Mouse (Mus musculus) limb, embryonic 11.5 days (tissue): Measurements from ENCODE around the gene Src. TPM values are rescaled to one million over a fixed set of nuclear protein-coding genes. Genes with fewer than 3 reads are reported as not detected.

Experiments
- ATAC-seq: fragments of 200-750 bp; cut with Nextera tagmentation; 2 replicates; pipeline ENCODE4 v1.8.0; 2017; ENCODE audit warnings: low read depth; ENCODE audit not compliant: insufficient number of reproducible peaks, low FRiP score, low TSS enrichment
- DNase-seq: peaks from one replicate; pipeline ENCODE4 v3.0.0-alpha.2; 2015; ENCODE audit warnings: low spot score
- H3K27ac ChIP-seq: fragments of 300-500 bp; sonication (generic); replicated peaks from 2 replicates; pipeline ENCODE4 v1.5.1; 2014; ENCODE audit warnings: low read depth, mild to moderate bottlenecking, low read length
- H3K27me3 ChIP-seq: fragments of 300-500 bp; sonication (generic); 2 replicates; pipeline ENCODE4 v1.6.1; 2014; ENCODE audit warnings: mild to moderate bottlenecking, low read length, mixed read lengths; ENCODE audit not compliant: control insufficient read depth, insufficient read depth
- H3K36me3 ChIP-seq: fragments of 300-500 bp; sonication (generic); 2 replicates; pipeline ENCODE4 v1.6.1; 2014; ENCODE audit warnings: mild to moderate bottlenecking, low read length, moderate library complexity, mixed read lengths; ENCODE audit not compliant: control insufficient read depth, insufficient read depth
- H3K4me1 ChIP-seq: fragments of 300-500 bp; sonication (generic); 2 replicates; pipeline ENCODE4 v1.6.1; 2014; ENCODE audit warnings: low read length, mixed read lengths; ENCODE audit not compliant: control insufficient read depth, insufficient read depth
- H3K4me2 ChIP-seq: fragments of 300-500 bp; sonication (generic); 2 replicates; pipeline ENCODE4 v1.6.1; 2014; ENCODE audit warnings: low read depth, mild to moderate bottlenecking, moderate library complexity; ENCODE audit not compliant: severe bottlenecking
- H3K4me3 ChIP-seq: fragments of 300-500 bp; sonication (generic); 2 replicates; pipeline ENCODE4 v1.5.1; 2014; ENCODE audit warnings: low read depth, low read length
- H3K9ac ChIP-seq: fragments of 300-500 bp; sonication (generic); 2 replicates; pipeline ENCODE4 v1.6.1; 2014; ENCODE audit warnings: mild to moderate bottlenecking, low read length
- H3K9me3 ChIP-seq: fragments of 300-500 bp; sonication (generic); 2 replicates; pipeline ENCODE4 v1.6.1; 2016; ENCODE audit warnings: low read length; ENCODE audit not compliant: control insufficient read depth
- WGBS: fragments of 180-500 bp; shearing (Covaris S2); extraction: QIAGEN DNeasy Blood & Tissue Kit; methylation state at CpG from one replicate; pipeline ENCODE4 v1.1.7; 2014; 5-methylcytosine and 5-hydroxymethylcytosine counted together
- polyA plus RNA-seq: library from polyadenylated mRNA; unstranded; fragments of >200 nt; fragmentation: Nextera tagmentation; extraction: Ambion mirVana; gene quantifications from 2 replicates; pipeline ENCODE4 v1.2.1, GENCODE M21; 2014

The Src gene
- polyA plus RNA-seq, 1 experiment from 2014 or later = 18.5 TPM

DNA sequence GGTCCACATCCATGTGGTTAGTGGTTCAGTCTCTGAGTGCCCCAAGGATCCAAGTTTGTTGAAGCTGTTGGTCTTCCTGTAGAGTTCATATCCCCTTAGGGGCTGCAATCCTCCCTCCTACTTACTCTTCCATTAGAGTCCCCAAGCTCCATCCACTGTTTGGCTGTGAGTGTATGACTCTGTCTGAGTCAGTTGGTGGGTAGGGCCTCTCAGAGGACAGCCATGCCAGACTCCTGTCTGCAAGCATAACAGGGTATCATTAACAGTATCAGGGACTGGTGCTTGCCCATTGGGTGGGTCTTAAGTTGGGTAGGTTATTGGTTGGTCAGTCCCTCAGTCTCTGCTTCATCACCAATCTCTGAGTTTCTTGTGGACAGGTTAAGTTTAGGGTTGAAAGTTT, 1.3 kb downstream of the Src start:
- H3K27ac ChIP-seq = no peak overlapping the region
- H3K4me2 ChIP-seq = no peak overlapping the region
- H3K9me3 ChIP-seq = no peaks in the 10 kb centered on the region
- H3K4me1 ChIP-seq = peaks cover 17% of the 10 kb centered on the region
- H3K27me3 ChIP-seq = no peaks in the 10 kb centered on the region
- DNase-seq (no peak), ATAC-seq (no peak)
- H3K9ac ChIP-seq = no peak overlapping the region
- no peak overlapping the region for H3K4me3 ChIP-seq
- no peaks in the 10 kb centered on the region for H3K36me3 ChIP-seq

DNA sequence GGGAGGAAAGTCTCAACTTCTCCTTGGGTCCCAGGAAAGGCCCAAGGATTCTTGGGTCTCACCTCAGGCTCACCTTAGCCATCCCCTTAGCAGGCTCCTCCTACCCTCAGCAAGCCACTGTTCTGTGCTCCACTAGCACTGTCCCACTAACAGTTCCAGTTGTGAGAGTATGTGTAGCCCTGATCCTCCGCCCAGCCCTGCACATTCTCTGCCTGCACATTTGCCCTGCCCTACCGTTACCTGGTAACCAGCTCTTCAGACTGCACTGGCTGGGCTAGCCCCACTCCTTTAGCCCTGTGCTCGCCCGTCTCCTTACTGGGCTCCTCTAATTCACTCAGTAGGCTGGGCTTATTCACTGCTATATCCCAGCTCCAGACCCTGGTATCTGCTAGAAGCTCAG, 2.2 kb downstream of the Src start:
- no peak overlapping the region for H3K27ac ChIP-seq
- no peak overlapping the region for H3K4me3 ChIP-seq
- peaks cover 20% of the 10 kb centered on the region for H3K4me1 ChIP-seq
- H3K36me3 ChIP-seq = no peaks in the 10 kb centered on the region
- WGBS = 95% methylated on average over 4 of the region's 4 CpGs
- no peak overlapping the region for H3K9ac ChIP-seq
- ATAC-seq (no peak), DNase-seq (no peak)
- H3K27me3 ChIP-seq = no peaks in the 10 kb centered on the region
- no peak overlapping the region for H3K4me2 ChIP-seq
- no peaks in the 10 kb centered on the region for H3K9me3 ChIP-seq

DNA sequence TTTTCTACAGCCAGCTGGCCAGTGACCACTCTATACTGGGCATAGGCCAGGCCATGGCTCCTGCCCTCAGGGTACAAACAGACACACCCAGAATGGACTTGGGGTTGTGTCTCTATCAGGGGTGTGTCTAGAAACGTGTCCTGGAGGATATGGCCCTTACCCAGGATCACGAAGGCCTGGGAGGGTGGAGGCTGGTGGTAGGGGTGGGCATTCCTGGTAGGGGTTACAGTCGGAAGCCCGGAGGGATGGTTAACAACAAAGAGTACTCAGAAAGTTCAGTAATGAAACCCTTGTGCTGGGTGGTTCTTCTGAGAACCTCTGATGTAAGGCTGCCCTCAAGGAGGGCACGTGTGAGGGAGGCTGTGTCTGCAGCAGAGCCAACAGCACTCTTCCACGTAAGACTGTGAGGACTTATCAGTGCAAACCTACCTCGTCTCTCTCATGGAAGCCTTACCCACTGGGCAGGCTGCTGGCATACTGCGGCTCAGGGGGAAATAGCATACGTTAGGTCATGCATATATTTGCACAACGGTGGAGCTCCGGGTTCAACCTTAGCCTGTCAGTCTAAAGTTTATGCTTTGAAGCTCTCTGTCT, 3.9 kb downstream of the Src start:
- no peak overlapping the region for H3K4me2 ChIP-seq
- peaks cover 22% of the 10 kb centered on the region for H3K4me1 ChIP-seq
- no peak overlapping the region for H3K4me3 ChIP-seq
- 77% methylated on average over 11 of the region's 11 CpGs for WGBS
- no peak for ATAC-seq
- no peak overlapping the region for H3K9ac ChIP-seq
- no peaks in the 10 kb centered on the region for H3K36me3 ChIP-seq
- H3K27me3 ChIP-seq = no peaks in the 10 kb centered on the region
- no peaks in the 10 kb centered on the region for H3K9me3 ChIP-seq
- no peak for DNase-seq
- no peak overlapping the region; the same call in 1 of the 2 replicates for H3K27ac ChIP-seq

DNA sequence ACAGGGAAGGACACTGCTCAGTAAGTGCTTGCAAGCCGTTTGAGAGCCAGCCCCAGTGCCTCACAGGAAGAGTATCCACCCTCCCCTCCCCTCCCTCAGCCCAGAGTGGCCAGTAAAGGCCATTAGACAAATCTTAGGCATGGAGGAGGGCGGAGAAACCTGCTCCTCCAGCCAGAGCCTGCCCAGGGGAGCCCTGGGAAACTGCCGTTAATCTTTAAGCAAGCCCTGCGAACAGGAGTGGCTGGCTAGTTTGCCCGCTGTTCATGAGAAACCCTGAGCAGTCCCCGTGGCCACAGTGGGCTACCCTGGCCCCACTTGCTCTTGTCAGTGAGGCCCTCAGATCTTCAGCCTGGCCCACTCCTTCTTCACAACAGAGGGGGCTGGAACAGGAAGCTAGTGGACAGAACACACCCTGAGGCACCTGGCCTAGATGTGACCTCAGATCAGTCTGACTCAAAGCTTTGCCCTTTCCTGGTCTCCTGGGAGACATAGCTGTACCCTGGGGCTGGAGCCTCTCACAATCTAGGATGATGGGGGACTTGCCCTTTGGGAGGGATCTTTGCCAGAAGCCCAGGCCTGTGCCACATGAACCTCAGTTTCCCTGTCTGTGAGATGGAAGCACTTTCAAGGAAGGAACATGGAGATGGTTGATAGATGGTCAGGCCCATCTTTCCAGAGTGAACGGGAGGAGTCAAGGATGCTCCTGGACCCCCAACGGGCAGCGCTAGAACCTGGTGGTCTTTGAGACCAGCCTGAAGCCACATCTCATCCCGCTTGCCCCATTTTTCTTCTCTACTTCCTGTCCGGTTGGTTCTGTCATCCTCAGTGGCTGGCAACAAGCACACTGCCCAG, 4.8 kb downstream of the Src start:
- peak overlapping the region; percentile 64; the same call in 1 of the 2 replicates for H3K4me2 ChIP-seq
- no peaks in the 10 kb centered on the region for H3K27me3 ChIP-seq
- ATAC-seq (0 out of 2 replicates have a peak, but pooled peaks have one; percentile 27), DNase-seq (peak; percentile 71)
- peak overlapping the region; percentile 76; the same call in 1 of the 2 replicates for H3K4me3 ChIP-seq
- peaks cover 21% of the 10 kb centered on the region for H3K4me1 ChIP-seq
- H3K36me3 ChIP-seq = no peaks in the 10 kb centered on the region
- 38% methylated on average over 11 of the region's 11 CpGs for WGBS
- H3K9ac ChIP-seq = no peak overlapping the region
- H3K27ac ChIP-seq = peak overlapping the region; percentile 95; the same call in 1 of the 2 replicates
- no peaks in the 10 kb centered on the region for H3K9me3 ChIP-seq

DNA sequence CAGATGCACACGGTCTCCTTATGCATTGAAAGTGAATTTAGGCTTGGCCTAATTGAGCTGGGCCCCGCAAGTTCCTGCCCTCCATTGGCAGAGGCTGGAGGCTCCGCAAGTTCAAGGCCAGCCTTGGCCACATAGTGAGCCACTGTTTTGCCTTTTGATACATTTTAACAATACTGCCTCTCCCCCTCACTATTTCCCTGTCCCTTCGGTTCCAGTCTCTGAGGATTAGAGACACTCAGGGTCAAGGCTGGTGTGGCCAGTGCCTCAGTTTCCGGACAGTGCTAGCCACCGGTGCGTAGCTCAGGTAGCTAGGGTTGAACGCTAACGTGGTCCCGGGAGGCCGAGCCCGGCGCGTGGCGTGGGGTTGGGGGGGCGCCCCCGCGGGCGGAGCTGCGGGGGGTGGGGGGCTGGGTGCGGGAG, 5.5 kb downstream of the Src start:
- Histone ChIP-seq H3K27me3 (no peaks in the 10 kb centered on the region), H3K4me3 (peak overlapping the region; percentile 76), H3K9ac (peak overlapping the region; percentile 99), H3K4me2 (peak overlapping the region; percentile 64), H3K4me1 (peaks cover 14% of the 10 kb centered on the region), H3K36me3 (no peaks in the 10 kb centered on the region), H3K9me3 (no peaks in the 10 kb centered on the region), H3K27ac (peak overlapping the region; percentile 95)
- 11% methylated on average over 19 of the region's 21 CpGs for WGBS
- ATAC-seq = no peak
- DNase-seq = peak; percentile 55

DNA sequence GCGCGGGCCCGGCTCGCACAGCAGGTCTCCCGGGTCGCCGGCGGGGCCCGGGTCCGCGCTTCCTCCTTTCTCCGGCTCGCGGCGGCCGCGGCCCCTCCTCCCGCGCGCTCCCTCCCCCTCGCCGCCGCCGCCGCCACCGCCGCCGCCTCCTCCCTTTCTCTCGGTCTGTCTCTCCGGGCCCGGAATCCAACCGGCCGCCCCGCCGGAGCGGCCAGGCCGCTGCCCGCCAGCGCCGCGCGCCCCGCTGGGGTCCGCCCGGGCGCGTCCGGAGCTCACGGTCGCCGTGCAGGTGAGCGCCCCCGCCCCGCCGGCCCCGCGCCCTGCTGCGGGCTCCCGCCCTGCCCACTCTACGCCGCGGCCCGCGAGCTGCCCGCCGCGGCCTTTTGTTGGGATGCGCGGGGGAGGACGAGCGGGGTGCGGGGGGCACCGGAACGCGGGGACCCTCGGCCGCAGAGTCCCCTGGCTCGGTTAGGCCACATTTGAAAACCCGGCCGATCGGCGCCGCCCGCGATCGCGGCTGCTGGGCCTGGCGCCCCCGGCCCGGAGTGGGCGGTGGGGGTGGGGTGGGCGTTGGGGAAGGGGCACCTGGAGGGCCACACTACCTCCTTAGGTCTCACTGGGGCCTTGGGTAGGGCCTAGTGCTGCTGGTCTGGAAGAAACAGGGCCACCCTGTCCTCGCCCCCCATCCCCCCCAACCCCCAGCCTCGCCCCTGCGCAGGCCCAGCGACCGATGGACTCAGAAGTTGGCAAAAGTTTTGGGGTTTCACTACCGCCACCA, 6.1 kb downstream of the Src start:
- peak overlapping the region; percentile 76 for H3K4me3 ChIP-seq

DNA sequence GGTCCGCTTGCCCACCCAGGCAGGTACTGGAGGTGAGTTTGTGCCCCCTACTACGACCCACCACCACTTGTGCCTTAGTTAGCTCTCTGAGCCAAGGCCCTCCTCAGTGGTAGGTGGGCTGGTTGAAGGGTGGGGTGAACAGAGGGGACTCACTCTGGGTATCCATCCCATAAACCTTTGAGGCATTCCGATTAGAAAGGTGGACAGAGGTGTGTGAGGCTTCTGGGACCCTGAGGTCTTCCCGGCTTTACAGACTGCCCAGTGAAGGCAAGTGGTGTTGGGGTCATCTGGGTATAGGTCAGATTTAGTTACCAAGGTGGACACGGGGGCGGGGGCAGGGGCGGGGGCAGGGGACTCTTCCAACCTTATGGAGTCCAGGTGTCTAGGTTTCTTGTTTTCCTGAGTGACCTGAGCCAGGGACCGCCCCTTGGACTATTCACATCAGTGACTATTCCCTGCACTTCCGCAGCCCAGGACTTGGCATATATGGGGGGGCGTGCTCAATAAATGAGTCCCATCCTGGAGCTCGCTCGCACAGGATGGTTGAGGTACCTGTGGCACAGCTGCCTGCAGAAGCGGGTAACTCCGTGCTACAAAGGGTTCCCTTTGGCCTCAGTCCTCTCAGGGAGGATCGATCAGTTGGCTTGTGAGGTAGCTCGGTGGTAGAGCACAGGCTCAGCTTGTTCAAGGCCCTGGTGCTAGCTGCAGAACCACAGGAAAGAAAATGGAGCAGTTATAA, 6.8 kb downstream of the Src start:
- no peaks in the 10 kb centered on the region for H3K36me3 ChIP-seq
- H3K27me3 ChIP-seq = no peaks in the 10 kb centered on the region
- no peaks in the 10 kb centered on the region for H3K9me3 ChIP-seq
- 65% methylated on average over 16 of the region's 16 CpGs for WGBS
- no peak for ATAC-seq
- peak overlapping the region; percentile 99 for H3K9ac ChIP-seq
- H3K4me1 ChIP-seq = peaks cover 12% of the 10 kb centered on the region
- H3K27ac ChIP-seq = peak overlapping the region; percentile 95
- peak overlapping the region; percentile 76 for H3K4me3 ChIP-seq
- H3K4me2 ChIP-seq = peak overlapping the region; percentile 64
- DNase-seq = peak; percentile 32

More for the DNA sequence above, 6.1 kb downstream of the Src start:
- Histone ChIP-seq H3K36me3 (no peaks in the 10 kb centered on the region), H3K9me3 (no peaks in the 10 kb centered on the region), H3K9ac (peak overlapping the region; percentile 99), H3K4me2 (peak overlapping the region; percentile 64), H3K27me3 (no peaks in the 10 kb centered on the region), H3K4me1 (peaks cover 12% of the 10 kb centered on the region), H3K27ac (peak overlapping the region; percentile 95)
- ATAC-seq (no peak), DNase-seq (peak; percentile 71)
- WGBS = under 1% methylated on average over 67 of the region's 98 CpGs

DNA sequence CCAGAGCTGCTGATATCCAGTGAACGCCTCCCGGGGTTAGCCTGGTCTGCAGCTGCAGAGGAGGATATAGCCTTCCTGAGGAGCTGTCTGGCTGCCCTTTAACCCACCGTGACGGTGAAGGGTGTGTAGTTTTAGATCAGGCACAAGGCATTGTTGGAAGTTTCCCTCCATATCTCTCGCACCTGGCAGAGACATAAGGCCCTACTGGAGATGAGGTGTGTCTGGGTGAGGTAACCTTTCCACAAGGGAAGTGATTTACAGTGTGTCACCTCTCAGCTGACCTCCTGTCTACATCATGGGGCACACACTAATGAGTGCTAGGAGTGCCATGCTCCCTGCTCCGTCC, 7.4 kb downstream of the Src start:
- 69% methylated on average over 6 of the region's 6 CpGs for WGBS
- Histone ChIP-seq H3K4me3 (peak overlapping the region; percentile 76; the same call in 1 of the 2 replicates), H3K4me1 (peaks cover 12% of the 10 kb centered on the region), H3K27me3 (no peaks in the 10 kb centered on the region), H3K9ac (no peak overlapping the region; the same call in 1 of the 2 replicates), H3K9me3 (no peaks in the 10 kb centered on the region), H3K36me3 (no peaks in the 10 kb centered on the region), H3K4me2 (peak overlapping the region; percentile 64), H3K27ac (peak overlapping the region; percentile 47; the same call in 1 of the 2 replicates)
- ATAC-seq = no peak
- DNase-seq = no peak
